Mouse (Mus musculus) forebrain, embryonic 16.5 days (tissue): ENCODE results near the gene Lrmda. TPM values are rescaled to one million over a fixed set of nuclear protein-coding genes. Genes with fewer than 3 reads are reported as not detected.
A peak's percentile ranks its signal among the peaks of the same experiment; 100 is the strongest.

Experiments used
- ATAC-seq: fragments of 200-750 bp; cut with Nextera tagmentation; 2 replicates; pipeline ENCODE4 v1.8.0; 2017; ENCODE audit warnings: mild to moderate bottlenecking, moderate library complexity
- H3K27ac ChIP-seq: fragments of 300-500 bp; sonication (generic); 2 replicates; pipeline ENCODE4 v1.5.1; 2014; ENCODE audit warnings: low read length, control low read depth
- H3K27me3 ChIP-seq: fragments of 300-500 bp; sonication (generic); replicated peaks from 2 replicates; pipeline ENCODE4 v1.6.1; 2014; ENCODE audit warnings: low read length; ENCODE audit not compliant: control insufficient read depth, insufficient read depth
- H3K36me3 ChIP-seq: fragments of 300-500 bp; sonication (generic); 2 replicates; pipeline ENCODE4 v1.6.1; 2014; ENCODE audit not compliant: control insufficient read depth, insufficient read depth
- H3K4me1 ChIP-seq: fragments of 300-500 bp; sonication (generic); replicated peaks from 2 replicates; pipeline ENCODE4 v1.6.1; 2014; ENCODE audit warnings: low read length; ENCODE audit not compliant: control insufficient read depth, insufficient read depth
- H3K4me2 ChIP-seq: fragments of 300-500 bp; sonication (generic); 2 replicates; pipeline ENCODE4 v1.6.1; 2014; ENCODE audit warnings: mild to moderate bottlenecking, low read length, control low read depth
- H3K4me3 ChIP-seq: fragments of 300-500 bp; sonication (generic); replicated peaks from 2 replicates; pipeline ENCODE4 v1.5.1; 2014; ENCODE audit warnings: mild to moderate bottlenecking, low read length, control low read depth
- H3K9ac ChIP-seq: fragments of 300-500 bp; sonication (generic); replicated peaks from 2 replicates; pipeline ENCODE4 v1.6.1; 2014; ENCODE audit warnings: low read depth, low read length, control low read depth
- H3K9me3 ChIP-seq: fragments of 300-500 bp; sonication (generic); 2 replicates; pipeline ENCODE4 v1.6.1; 2016; ENCODE audit warnings: low read length; ENCODE audit not compliant: control insufficient read depth
- WGBS: fragments of 180-500 bp; shearing (Covaris S2); extraction: QIAGEN DNeasy Blood & Tissue Kit; methylation state at CpG from one replicate; pipeline ENCODE4 v1.1.7; 2014; 5-methylcytosine and 5-hydroxymethylcytosine counted together
- polyA plus RNA-seq: library from polyadenylated mRNA; unstranded; fragments of >200 nt; fragmentation: Nextera tagmentation; extraction: Ambion mirVana; gene quantifications from 2 replicates; pipeline ENCODE4 v1.2.1, GENCODE M21; 2015

Gene Lrmda
- polyA plus RNA-seq, 1 experiment from 2014 or later, result not detected

DNA sequence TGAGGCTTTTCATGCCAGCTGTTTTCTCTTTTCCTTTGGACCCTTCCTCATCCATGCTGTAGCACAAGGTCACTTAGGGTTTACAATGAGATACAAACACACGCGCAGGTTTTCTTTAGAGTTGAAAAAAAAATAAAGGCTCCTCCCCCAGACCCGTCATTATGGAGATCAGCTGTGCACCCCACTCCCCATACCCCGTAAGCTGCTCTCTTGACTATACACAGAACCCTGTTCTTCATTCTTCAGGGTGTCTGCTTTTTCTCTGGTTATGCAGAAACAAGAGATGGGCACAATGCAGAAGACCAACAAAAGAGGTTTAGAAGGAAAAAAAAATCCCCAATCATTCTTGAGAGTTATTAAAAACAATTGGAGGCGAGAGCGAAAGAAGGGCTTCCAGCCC lies 16.8 kb downstream of the Lrmda start:
- WGBS, result 16% methylated on average over 6 of the region's 6 CpGs
- Histone ChIP-seq H3K9ac (no peak overlapping the region), H3K27me3 (peaks cover 47% of the 10 kb centered on the region)

GRCm38 (mm10) chr14:22036802-22037497 lies 17.4 kb downstream of the Lrmda start:
- Histone ChIP-seq H3K27ac (no peak overlapping the region; the same call in 1 of the 2 replicates), H3K9ac (no peak overlapping the region), H3K36me3 (no peaks in the 10 kb centered on the region), H3K4me2 (peak overlapping the region; percentile 31), H3K27me3 (peaks cover 51% of the 10 kb centered on the region), H3K4me3 (no peak overlapping the region), H3K4me1 (peaks cover 20% of the 10 kb centered on the region), H3K9me3 (no peaks in the 10 kb centered on the region)
- 21% methylated on average over 12 of the region's 12 CpGs for WGBS
- ATAC-seq, result peak; percentile 63

More for the DNA sequence above, 16.8 kb downstream of the Lrmda start:
- H3K4me3 ChIP-seq, result no peak overlapping the region
- H3K36me3 ChIP-seq, result no peaks in the 10 kb centered on the region
- ATAC-seq, result peak; percentile 19; the same call in 1 of the 2 replicates
- H3K9me3 ChIP-seq, result no peaks in the 10 kb centered on the region
- no peak overlapping the region for H3K4me2 ChIP-seq
- peaks cover 20% of the 10 kb centered on the region for H3K4me1 ChIP-seq
- H3K27ac ChIP-seq, result peak overlapping the region; percentile 38

GRCm38 (mm10) chr14:22037498-22038131 lies 18.1 kb downstream of the Lrmda start:
- peak overlapping the region; percentile 31 for H3K4me2 ChIP-seq
- H3K9me3 ChIP-seq, result no peaks in the 10 kb centered on the region
- H3K36me3 ChIP-seq, result no peaks in the 10 kb centered on the region
- no peak overlapping the region for H3K4me3 ChIP-seq
- WGBS, result 12% methylated on average over 16 of the region's 16 CpGs
- H3K27ac ChIP-seq, result peak overlapping the region; percentile 8; the same call in 1 of the 2 replicates
- H3K27me3 ChIP-seq, result peaks cover 56% of the 10 kb centered on the region
- peaks cover 20% of the 10 kb centered on the region for H3K4me1 ChIP-seq
- peak; percentile 76 for ATAC-seq
- H3K9ac ChIP-seq, result no peak overlapping the region

- Histone ChIP-seq H3K4me1 (peaks cover 11% of the 10 kb centered on the region), H3K27me3 (peaks cover 50% of the 10 kb centered on the region), H3K9me3 (no peaks in the 10 kb centered on the region), H3K4me3 (no peak overlapping the region), H3K9ac (no peak overlapping the region), H3K27ac (no peak overlapping the region), H3K36me3 (no peaks in the 10 kb centered on the region), H3K4me2 (no peak overlapping the region)
- WGBS, result 91% methylated on average over 6 of the region's 6 CpGs
- no peak for ATAC-seq
These were observed 22.6 kb downstream of the Lrmda start for GRCm38 (mm10) chr14:22042146-22042545.

DNA sequence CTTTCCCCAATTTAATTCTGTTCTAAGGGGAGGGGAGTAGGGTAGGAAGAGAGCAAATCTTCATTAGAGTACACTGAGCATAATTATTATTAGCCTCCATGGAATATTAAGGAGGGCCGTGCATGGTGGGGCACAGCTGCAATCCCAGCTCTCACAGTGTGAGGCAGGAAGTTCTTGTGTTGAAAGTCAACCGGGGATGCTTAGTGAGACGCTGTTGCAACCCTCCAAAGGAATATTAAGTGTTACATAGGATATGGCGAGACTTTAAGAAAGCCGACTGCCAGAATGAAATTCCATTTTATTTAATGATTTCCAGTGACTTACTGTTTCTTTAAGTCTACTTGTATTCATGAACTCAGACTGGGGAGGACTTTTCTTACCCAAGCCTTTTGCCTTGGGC lies 23.9 kb downstream of the Lrmda start:
- Histone ChIP-seq H3K9me3 (no peaks in the 10 kb centered on the region), H3K4me3 (no peak overlapping the region), H3K27me3 (peaks cover 46% of the 10 kb centered on the region), H3K27ac (no peak overlapping the region), H3K9ac (no peak overlapping the region), H3K36me3 (no peaks in the 10 kb centered on the region), H3K4me1 (no peaks in the 10 kb centered on the region), H3K4me2 (no peak overlapping the region)
- WGBS, result 89% methylated on average over 5 of the region's 5 CpGs
- no peak for ATAC-seq

- H3K9ac ChIP-seq, result no peak overlapping the region
- no peak overlapping the region for H3K4me3 ChIP-seq
- H3K27ac ChIP-seq, result no peak overlapping the region
- H3K4me2 ChIP-seq, result no peak overlapping the region
- peak; percentile 87 for ATAC-seq
- H3K27me3 ChIP-seq, result peaks cover 24% of the 10 kb centered on the region
- no peaks in the 10 kb centered on the region for H3K9me3 ChIP-seq
- 72% methylated on average over 10 of the region's 10 CpGs for WGBS
- no peaks in the 10 kb centered on the region for H3K4me1 ChIP-seq
- H3K36me3 ChIP-seq, result no peaks in the 10 kb centered on the region
These were observed 26.8 kb downstream of the Lrmda start for GRCm38 (mm10) chr14:22046262-22046856.

DNA sequence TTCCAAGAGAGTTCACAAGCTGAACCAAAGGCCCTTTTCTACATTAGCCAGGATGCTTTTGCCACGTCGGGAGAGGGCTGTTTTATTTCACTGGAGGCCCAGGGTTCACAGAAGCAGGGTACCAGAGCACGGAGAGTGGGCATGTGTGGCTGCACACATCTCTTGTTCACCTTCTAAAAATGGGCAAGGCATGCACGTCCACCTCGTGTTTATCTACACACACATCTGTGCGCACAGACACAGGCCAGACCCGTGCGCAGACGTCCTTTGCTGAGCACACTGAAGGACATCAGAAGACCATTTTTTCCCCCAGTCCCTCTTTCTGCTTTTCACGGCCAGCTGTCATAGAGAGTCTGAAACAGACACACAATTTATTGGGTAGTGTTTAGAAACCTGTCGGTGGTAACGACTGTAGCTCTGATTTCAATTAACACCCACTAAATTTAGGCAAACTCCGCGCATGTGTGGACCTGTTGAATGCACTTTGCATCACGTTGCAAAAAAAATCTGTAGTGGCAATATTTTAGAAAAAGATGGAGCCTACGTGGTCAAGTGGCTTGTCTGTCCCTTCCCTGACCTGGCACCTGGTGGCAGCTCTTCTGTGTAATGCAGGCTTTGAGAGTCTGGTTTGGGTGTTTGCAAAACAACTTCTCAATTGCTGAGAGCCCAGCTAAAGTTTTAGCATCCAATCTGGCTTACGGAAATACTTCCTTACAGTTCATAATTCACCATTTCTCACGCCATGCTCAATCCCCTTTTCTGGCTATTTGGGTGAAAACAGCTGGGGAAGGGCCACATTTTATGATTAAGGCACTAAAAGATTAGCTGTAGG lies 28.8 kb downstream of the Lrmda start:
- Histone ChIP-seq H3K9ac (no peak overlapping the region), H3K27ac (no peak overlapping the region), H3K4me1 (no peaks in the 10 kb centered on the region), H3K4me3 (no peak overlapping the region), H3K4me2 (no peak overlapping the region), H3K36me3 (no peaks in the 10 kb centered on the region), H3K27me3 (peaks cover 10% of the 10 kb centered on the region), H3K9me3 (no peaks in the 10 kb centered on the region)
- no peak for ATAC-seq
- 78% methylated on average over 18 of the region's 18 CpGs for WGBS

DNA sequence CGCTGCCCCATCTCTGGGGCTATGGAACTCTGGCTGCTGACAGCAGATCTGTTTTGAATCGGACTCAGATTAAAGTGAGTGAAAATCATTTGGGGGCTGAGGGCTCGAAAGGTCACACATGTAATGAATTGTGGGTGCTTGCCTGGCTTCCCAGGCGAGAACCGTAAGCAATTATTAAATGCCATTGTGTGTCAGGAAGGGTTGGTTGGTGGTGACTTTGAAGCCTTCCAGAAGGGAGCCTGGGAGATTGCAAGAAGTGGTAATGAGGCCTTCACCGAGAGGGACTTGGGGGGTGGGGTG lies 29.3 kb downstream of the Lrmda start:
- Histone ChIP-seq H3K9me3 (no peaks in the 10 kb centered on the region), H3K27me3 (peaks cover 5% of the 10 kb centered on the region), H3K4me1 (no peaks in the 10 kb centered on the region), H3K4me3 (no peak overlapping the region), H3K4me2 (no peak overlapping the region), H3K9ac (no peak overlapping the region), H3K27ac (no peak overlapping the region), H3K36me3 (no peaks in the 10 kb centered on the region)
- 70% methylated on average over 6 of the region's 6 CpGs for WGBS
- no peak for ATAC-seq

DNA sequence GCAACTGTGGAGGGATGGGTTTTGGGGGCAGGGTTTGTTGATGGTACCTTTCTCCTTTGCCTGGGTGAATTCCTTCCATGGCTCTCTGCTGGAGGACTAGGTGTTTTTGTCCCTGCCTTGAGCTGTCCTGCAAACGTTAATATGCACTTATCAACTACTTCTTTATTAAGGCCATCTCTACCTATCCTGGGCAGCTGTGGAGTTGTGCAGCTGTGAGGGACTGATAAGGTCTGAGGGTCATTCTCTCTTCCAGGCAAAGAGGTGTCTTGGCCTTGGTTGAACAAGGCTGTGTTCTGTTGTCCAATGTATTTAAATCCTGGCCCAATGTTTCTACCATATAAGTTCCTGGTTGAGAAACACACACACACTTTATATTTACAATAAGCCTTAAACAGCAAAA lies 29.8 kb downstream of the Lrmda start:
- Histone ChIP-seq H3K4me1 (no peaks in the 10 kb centered on the region), H3K27ac (no peak overlapping the region), H3K9ac (no peak overlapping the region), H3K36me3 (no peaks in the 10 kb centered on the region), H3K4me2 (no peak overlapping the region), H3K9me3 (no peaks in the 10 kb centered on the region), H3K27me3 (peaks cover 3% of the 10 kb centered on the region; the same call in 1 of the 2 replicates), H3K4me3 (no peak overlapping the region)
- ATAC-seq, result no peak
- 78% methylated on average over 1 of the region's 1 CpGs for WGBS
